Mouse (Mus musculus): ENCODE measurements around the gene Mdm4. TPM values are rescaled to one million over a fixed set of nuclear protein-coding genes. Genes with fewer than 3 reads are reported as not detected.
"Not testable (repeated sequence)": the region's sequence is repeated elsewhere in the genome, so short reads cannot be mapped to it uniquely, and the experiment has no call there.

The Mdm4 gene
- polyA plus RNA-seq, 1 experiment from 2014 or later: 36.7 TPM

DNA sequence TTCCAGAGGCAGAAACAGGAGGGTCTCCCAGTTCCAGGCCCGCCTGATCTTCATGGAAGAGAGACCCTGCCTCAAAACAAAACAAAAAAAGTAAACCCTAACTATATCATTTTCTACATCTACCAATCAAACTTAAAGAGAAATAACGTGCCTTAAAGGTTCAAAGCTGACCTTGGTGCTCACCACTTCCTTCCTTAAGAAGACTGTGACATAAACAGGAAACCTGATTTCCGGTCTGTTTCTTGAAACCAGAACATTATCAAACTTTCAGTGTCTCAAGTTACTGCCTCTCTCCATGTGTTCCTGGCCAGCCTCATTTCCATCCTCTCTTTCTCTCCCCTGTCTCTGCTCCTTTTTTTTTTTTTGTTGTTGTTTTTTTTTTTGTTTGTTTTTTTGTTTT lies 617 bp downstream of the Mdm4 start:
- ATAC-seq (ENCODE audit: borderline replicate concordance, extremely low read depth, low FRiP score, low TSS enrichment): no peak
- Histone ChIP-seq H3K4me1 (peaks cover 4% of the 10 kb centered on the region; the same call in 1 of the 2 replicates), H3K27ac (no peak overlapping the region), H3K36me3 (no peaks in the 10 kb centered on the region), H3K4me2 (no peak overlapping the region), H3K9me3 (no peaks in the 10 kb centered on the region), H3K9ac (no peak overlapping the region), H3K4me3 (no peak overlapping the region), H3K27me3 (no peaks in the 10 kb centered on the region)
- WGBS: 63% methylated on average over 3 of the region's 3 CpGs

- Histone ChIP-seq H3K36me3 (no peaks in the 10 kb centered on the region), H3K9me3 (no peaks in the 10 kb centered on the region), H3K27ac (no peak overlapping the region), H3K4me2 (no peak overlapping the region), H3K27me3 (no peaks in the 10 kb centered on the region), H3K4me3 (no peak overlapping the region), H3K4me1 (peaks cover 10% of the 10 kb centered on the region), H3K9ac (no peak overlapping the region)
- 33% methylated on average over 7 of the region's 7 CpGs for WGBS
- no peak for ATAC-seq (ENCODE audit: borderline replicate concordance, extremely low read depth, low FRiP score, low TSS enrichment)
Observed at GRCm38 (mm10) chr1:133027980-133028379, 2.4 kb downstream of the Mdm4 start.

GRCm38 (mm10) chr1:133027126-133027525 lies 3.2 kb downstream of the Mdm4 start:
- Histone ChIP-seq H3K36me3 (no peaks in the 10 kb centered on the region), H3K4me1 (peaks cover 8% of the 10 kb centered on the region), H3K4me3 (no peak overlapping the region), H3K9ac (no peak overlapping the region), H3K27me3 (no peaks in the 10 kb centered on the region), H3K4me2 (no peak overlapping the region), H3K9me3 (no peaks in the 10 kb centered on the region), H3K27ac (no peak overlapping the region)
- WGBS: 90% methylated on average over 2 of the region's 2 CpGs
- ATAC-seq (ENCODE audit: borderline replicate concordance, extremely low read depth, low FRiP score, low TSS enrichment): no peak

DNA sequence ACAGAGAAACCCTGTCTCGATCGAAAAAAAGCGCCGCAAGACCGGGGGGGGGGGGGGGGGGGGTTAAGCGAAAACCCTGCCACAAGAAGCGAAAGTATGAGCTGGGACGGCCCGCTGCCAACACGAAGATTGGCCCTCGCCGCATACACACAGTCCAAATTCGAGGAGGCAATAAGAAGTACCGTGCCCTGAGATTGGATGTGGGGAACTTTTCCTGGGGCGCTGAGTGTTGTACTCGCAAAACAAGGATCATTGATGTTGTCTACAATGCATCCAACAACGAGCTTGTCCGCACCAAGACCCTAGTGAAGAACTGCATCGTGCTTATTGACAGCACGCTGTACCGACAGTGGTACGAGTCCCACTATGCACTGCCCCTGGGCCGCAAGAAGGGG lies 4.6 kb downstream of the Mdm4 start:
- not testable (repeated sequence) for H3K9me3 ChIP-seq; H3K4me1 ChIP-seq; H3K36me3 ChIP-seq; ATAC-seq (ENCODE audit: borderline replicate concordance, extremely low read depth, low FRiP score, low TSS enrichment); H3K27me3 ChIP-seq
- WGBS: 23% methylated on average over 19 of the region's 23 CpGs
- Histone ChIP-seq H3K9ac (peak overlapping the region; percentile 89; the same call in 1 of the 2 replicates), H3K27ac (peak overlapping the region; percentile 91), H3K4me2 (peak overlapping the region; percentile 48), H3K4me3 (peak overlapping the region; percentile 90)

DNA sequence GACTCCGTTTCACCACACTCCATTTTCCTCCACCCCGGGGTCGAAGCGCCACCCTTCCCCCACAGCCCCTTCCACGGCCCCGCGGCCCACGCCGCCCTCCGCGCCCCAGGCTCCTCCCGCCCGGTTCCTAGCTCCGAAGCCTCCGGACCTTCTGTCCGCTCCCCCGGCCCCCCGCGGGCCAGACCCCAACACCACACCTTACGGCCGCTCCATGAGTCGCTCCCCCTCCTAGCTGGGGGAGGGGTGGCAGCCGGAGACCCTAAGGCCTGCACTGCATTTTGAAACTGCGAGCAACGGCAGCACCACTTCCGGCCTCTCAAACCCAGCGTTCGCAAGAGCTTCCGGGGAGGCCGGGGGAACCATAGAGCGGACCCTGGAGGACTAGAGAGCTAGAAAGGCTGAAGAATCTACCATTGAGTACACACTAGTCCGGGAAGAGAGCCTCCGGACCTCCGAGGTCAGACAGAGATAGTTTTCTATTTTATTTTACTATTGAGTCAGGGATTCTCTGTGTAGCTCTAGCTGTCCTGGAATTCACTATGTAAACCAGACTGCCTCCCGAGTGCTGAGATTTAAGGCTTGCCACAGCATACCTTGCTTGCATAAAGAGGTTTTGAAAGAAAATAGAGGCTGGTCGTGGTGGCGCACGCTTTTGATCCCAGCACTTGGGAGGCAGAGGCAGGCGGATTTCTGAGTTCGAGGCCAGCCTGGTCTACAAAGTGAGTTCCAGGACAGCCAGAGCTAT lies 5.1 kb downstream of the Mdm4 start:
- peak; percentile 97 for ATAC-seq (ENCODE audit: borderline replicate concordance, extremely low read depth, low FRiP score, low TSS enrichment)
- Histone ChIP-seq H3K27ac (peak overlapping the region; percentile 91), H3K4me2 (peak overlapping the region; percentile 57), H3K4me1 (peaks cover 8% of the 10 kb centered on the region), H3K9me3 (no peaks in the 10 kb centered on the region), H3K9ac (peak overlapping the region; percentile 89), H3K4me3 (peak overlapping the region; percentile 90), H3K36me3 (no peaks in the 10 kb centered on the region), H3K27me3 (no peaks in the 10 kb centered on the region)
- WGBS: under 1% methylated on average over 40 of the region's 40 CpGs

GRCm38 (mm10) chr1:133024426-133024825 lies 5.9 kb downstream of the Mdm4 start:
- H3K27ac ChIP-seq: peak overlapping the region; percentile 91; the same call in 1 of the 2 replicates
- 23% methylated on average over 7 of the region's 7 CpGs for WGBS

GRCm38 (mm10) chr1:133023723-133024122 lies 6.6 kb downstream of the Mdm4 start:
- not testable (repeated sequence) for ATAC-seq (ENCODE audit: borderline replicate concordance, extremely low read depth, low FRiP score, low TSS enrichment); H3K27ac ChIP-seq; H3K9ac ChIP-seq; H3K9me3 ChIP-seq; H3K27me3 ChIP-seq; H3K36me3 ChIP-seq; H3K4me1 ChIP-seq
- peak overlapping the region; percentile 57; the same call in 1 of the 2 replicates for H3K4me2 ChIP-seq
- H3K4me3 ChIP-seq: peak overlapping the region; percentile 90
- 88% methylated on average over 3 of the region's 3 CpGs for WGBS

More at GRCm38 (mm10) chr1:133024426-133024825, 5.9 kb downstream of the Mdm4 start:
- H3K4me3 ChIP-seq: peak overlapping the region; percentile 90
- peak overlapping the region; percentile 57 for H3K4me2 ChIP-seq
- peaks cover 8% of the 10 kb centered on the region for H3K4me1 ChIP-seq
- H3K9ac ChIP-seq: peak overlapping the region; percentile 89
- no peak for ATAC-seq (ENCODE audit: borderline replicate concordance, extremely low read depth, low FRiP score, low TSS enrichment)
- H3K9me3 ChIP-seq: no peaks in the 10 kb centered on the region
- H3K36me3 ChIP-seq: no peaks in the 10 kb centered on the region
- H3K27me3 ChIP-seq: no peaks in the 10 kb centered on the region

GRCm38 (mm10) chr1:133021971-133022370 lies 8.4 kb downstream of the Mdm4 start:
- not testable (repeated sequence) for H3K9ac ChIP-seq, H3K4me2 ChIP-seq
- WGBS: 96% methylated on average over 2 of the region's 2 CpGs

GRCm38 (mm10) chr1:133021391-133021790 lies 9.0 kb downstream of the Mdm4 start:
- H3K4me2 ChIP-seq: no peak overlapping the region
- H3K27ac ChIP-seq: no peak overlapping the region
- peaks cover 8% of the 10 kb centered on the region for H3K4me1 ChIP-seq
- WGBS: 93% methylated on average over 7 of the region's 7 CpGs
- no peak overlapping the region for H3K4me3 ChIP-seq
- no peak for ATAC-seq (ENCODE audit: borderline replicate concordance, extremely low read depth, low FRiP score, low TSS enrichment)
- no peaks in the 10 kb centered on the region for H3K27me3 ChIP-seq
- H3K36me3 ChIP-seq: peaks cover 21% of the 10 kb centered on the region
- H3K9ac ChIP-seq: no peak overlapping the region
- H3K9me3 ChIP-seq: no peaks in the 10 kb centered on the region

More at GRCm38 (mm10) chr1:133021971-133022370, 8.4 kb downstream of the Mdm4 start:
- H3K27me3 ChIP-seq; H3K4me3 ChIP-seq; H3K9me3 ChIP-seq; ATAC-seq (ENCODE audit: borderline replicate concordance, extremely low read depth, low FRiP score, low TSS enrichment); H3K27ac ChIP-seq; H3K4me1 ChIP-seq: not testable (repeated sequence)
- peaks cover 15% of the 10 kb centered on the region for H3K36me3 ChIP-seq

DNA sequence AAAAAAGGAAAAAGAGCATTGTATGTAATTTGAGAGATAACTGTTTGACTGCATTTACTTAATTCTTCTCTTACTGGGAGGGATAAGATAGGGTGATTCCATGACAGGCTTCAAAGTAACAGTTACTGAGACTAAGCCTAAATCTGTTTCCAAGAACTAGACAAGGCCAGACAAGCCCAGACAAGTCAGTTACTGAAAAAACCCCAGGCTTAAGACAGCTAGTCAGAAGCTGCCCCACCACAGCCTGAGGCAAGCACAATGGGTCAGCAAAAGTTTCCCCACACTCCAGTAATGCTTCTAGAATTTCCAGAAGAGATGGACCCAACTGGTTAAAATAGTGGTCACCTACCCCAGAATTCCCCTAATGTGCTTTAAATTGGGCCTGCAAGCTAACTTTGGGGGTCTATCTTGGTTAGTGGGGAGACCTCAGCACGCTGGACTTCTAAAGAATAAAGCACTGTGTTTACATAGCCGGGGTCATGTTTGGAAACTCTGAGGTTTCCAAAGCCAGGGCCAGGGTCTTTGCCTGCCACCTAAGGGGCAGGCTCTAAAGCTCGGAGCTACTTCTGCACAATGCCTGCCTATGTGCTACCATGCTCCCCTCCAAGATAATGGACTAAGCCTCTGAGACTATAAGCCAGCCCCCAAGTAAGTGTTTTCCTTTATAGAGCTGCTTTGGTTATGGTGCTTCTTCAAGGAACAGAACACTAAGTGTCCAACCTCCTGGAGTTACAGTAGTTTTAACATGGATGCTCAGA lies 10.0 kb downstream of the Mdm4 start:
- Histone ChIP-seq H3K4me3 (no peak overlapping the region), H3K36me3 (peaks cover 24% of the 10 kb centered on the region), H3K27me3 (no peaks in the 10 kb centered on the region), H3K9ac (no peak overlapping the region), H3K9me3 (no peaks in the 10 kb centered on the region), H3K27ac (no peak overlapping the region), H3K4me2 (no peak overlapping the region), H3K4me1 (peaks cover 8% of the 10 kb centered on the region)
- WGBS: 39% methylated on average over 3 of the region's 3 CpGs
- ATAC-seq (ENCODE audit: borderline replicate concordance, extremely low read depth, low FRiP score, low TSS enrichment): no peak

GRCm38 (mm10) chr1:133019312-133019711 lies 11.0 kb downstream of the Mdm4 start:
- H3K9me3 ChIP-seq: no peaks in the 10 kb centered on the region
- H3K9ac ChIP-seq: no peak overlapping the region
- no peaks in the 10 kb centered on the region for H3K27me3 ChIP-seq
- no peak overlapping the region for H3K4me2 ChIP-seq
- no peak for ATAC-seq (ENCODE audit: borderline replicate concordance, extremely low read depth, low FRiP score, low TSS enrichment)
- peaks cover 32% of the 10 kb centered on the region for H3K36me3 ChIP-seq
- no peak overlapping the region for H3K27ac ChIP-seq
- H3K4me1 ChIP-seq: peaks cover 6% of the 10 kb centered on the region
- no peak overlapping the region for H3K4me3 ChIP-seq

DNA sequence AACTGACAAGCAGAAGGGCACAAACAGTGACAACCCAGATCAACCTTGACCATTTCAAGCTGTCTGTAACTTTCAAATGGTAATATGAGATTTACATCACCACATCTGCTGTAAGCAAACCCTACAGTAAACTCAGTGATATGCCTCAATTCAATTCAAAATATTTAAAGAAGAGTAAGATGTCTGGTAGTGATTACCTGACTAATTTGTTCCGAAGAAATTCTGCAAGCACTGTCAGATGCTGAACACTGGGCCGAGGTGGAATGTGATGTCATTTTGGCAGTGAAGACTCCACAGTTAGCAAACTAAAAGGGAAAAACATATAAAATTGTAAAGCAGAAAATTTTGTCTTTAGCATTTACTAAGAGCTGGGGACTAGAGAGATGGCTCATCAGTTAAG lies 11.8 kb downstream of the Mdm4 start:
- Histone ChIP-seq H3K27ac (no peak overlapping the region), H3K4me3 (no peak overlapping the region), H3K9me3 (no peaks in the 10 kb centered on the region), H3K4me1 (no peaks in the 10 kb centered on the region), H3K4me2 (no peak overlapping the region), H3K36me3 (peaks cover 39% of the 10 kb centered on the region), H3K27me3 (no peaks in the 10 kb centered on the region), H3K9ac (no peak overlapping the region)
- no peak for ATAC-seq (ENCODE audit: borderline replicate concordance, extremely low read depth, low FRiP score, low TSS enrichment)
- 78% methylated on average over 2 of the region's 2 CpGs for WGBS

Measured in lung, embryonic 15.5 days (tissue).